8 mouse cellular contexts compared by ENCODE assay signal in the genomic region with DNA sequence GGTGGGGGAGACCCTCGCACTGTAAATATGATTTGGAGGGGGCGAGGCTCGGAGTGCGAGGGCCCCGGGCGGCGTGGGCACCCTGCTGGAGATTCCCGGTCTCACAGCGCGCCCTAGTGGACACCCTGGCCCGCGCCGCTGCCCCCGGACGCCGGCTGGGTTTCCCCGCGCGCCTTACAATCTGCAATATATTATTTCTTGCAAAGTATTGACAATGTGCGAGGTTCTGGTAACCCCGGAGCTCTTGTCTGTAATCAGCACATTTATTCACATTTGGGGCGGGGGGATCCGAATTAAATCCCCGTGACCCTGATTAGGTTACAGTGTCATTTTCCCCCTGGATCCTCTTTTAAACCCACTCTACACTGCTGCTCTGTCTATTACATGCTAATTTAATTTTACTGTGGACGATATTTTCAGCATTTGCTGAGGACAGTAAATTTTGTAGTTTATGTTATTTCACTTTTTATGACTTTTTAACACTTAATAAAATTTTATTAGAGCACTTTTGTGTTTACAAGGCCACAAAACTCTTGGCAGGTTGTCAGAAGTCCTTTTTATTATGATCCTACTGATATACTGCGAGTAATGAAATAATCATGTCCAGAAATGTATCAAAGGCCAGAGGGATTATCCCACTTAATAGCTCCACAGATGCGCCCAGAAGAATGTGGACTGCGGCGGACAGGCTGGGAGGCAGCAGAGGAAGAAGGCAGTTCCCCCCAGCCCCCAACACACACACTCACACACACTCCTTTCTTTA.
A peak's percentile ranks its signal among the peaks of the same experiment; 100 is the strongest.
DNase-seq lines count a peak whose midpoint lies in the region; ATAC-seq lines count a peak whose summit lies in the region.

No protein-coding gene starts in this region.

- 2% methylated on average over 29 of the region's 29 CpGs for WGBS in embryonic facial prominence, embryonic 13.5 days
- WGBS in heart, embryonic 12.5 days = 7% methylated on average over 29 of the region's 29 CpGs
- 5% methylated on average over 29 of the region's 29 CpGs for WGBS in kidney, embryonic 15.5 days
- 7% methylated on average over 29 of the region's 29 CpGs for WGBS in liver, embryonic 11.5 days

- H3K9ac ChIP-seq in embryonic facial prominence, embryonic 13.5 days = peak overlapping the region; percentile 57; the same call in 1 of the 2 replicates
- H3K9ac ChIP-seq in heart, embryonic 12.5 days = peak overlapping the region; percentile 52
- H3K9ac ChIP-seq in kidney, embryonic 15.5 days = peak overlapping the region; percentile 52
- no peak overlapping the region for H3K9ac ChIP-seq in liver, embryonic 11.5 days (ENCODE audit: low read depth, low read length)

- H3K4me2 ChIP-seq in embryonic facial prominence, embryonic 13.5 days = peak overlapping the region; percentile 82
- peak overlapping the region; percentile 82 for H3K4me2 ChIP-seq in heart, embryonic 12.5 days
- H3K4me2 ChIP-seq in kidney, embryonic 15.5 days = peak overlapping the region; percentile 80
- H3K4me2 ChIP-seq in liver, embryonic 11.5 days = peak overlapping the region; percentile 63

- H3K27me3 ChIP-seq in embryonic facial prominence, embryonic 13.5 days = peaks cover 91% of the 10 kb centered on the region
- peaks cover 59% of the 10 kb centered on the region for H3K27me3 ChIP-seq in heart, embryonic 12.5 days (replicated peaks)
- peaks cover 30% of the 10 kb centered on the region for H3K27me3 ChIP-seq in kidney, embryonic 15.5 days
- H3K27me3 ChIP-seq in liver, embryonic 11.5 days (replicated peaks; ENCODE audit: control insufficient read depth, insufficient read depth, low read length) = peaks cover 48% of the 10 kb centered on the region

- H3K4me1 ChIP-seq in embryonic facial prominence, embryonic 13.5 days = peaks cover 14% of the 10 kb centered on the region
- H3K4me1 ChIP-seq in heart, embryonic 12.5 days (replicated peaks) = peaks cover 14% of the 10 kb centered on the region
- H3K4me1 ChIP-seq in kidney, embryonic 15.5 days = peaks cover 36% of the 10 kb centered on the region
- peaks cover 4% of the 10 kb centered on the region; the same call in 1 of the 2 replicates for H3K4me1 ChIP-seq in liver, embryonic 11.5 days (replicated peaks; ENCODE audit: control insufficient read depth, insufficient read depth, low read length)

- no peak overlapping the region for H3K27ac ChIP-seq in embryonic facial prominence, embryonic 13.5 days
- no peak overlapping the region for H3K27ac ChIP-seq in heart, embryonic 12.5 days (ENCODE audit: poor library complexity, severe bottlenecking)
- H3K27ac ChIP-seq in kidney, embryonic 15.5 days = peak overlapping the region; percentile 75; the same call in 1 of the 2 replicates
- H3K27ac ChIP-seq in liver, embryonic 11.5 days (ENCODE audit: low read depth, low read length) = no peak overlapping the region

- ATAC-seq in embryonic facial prominence, embryonic 13.5 days (ENCODE audit: insufficient number of reproducible peaks, insufficient read depth, low FRiP score, low TSS enrichment, low read depth) = no peak
- ATAC-seq in heart, embryonic 12.5 days (ENCODE audit: insufficient number of reproducible peaks, low FRiP score) = no peak
- peak; percentile 72; the same call in 1 of the 2 replicates for ATAC-seq in kidney, embryonic 15.5 days (replicated peaks; ENCODE audit: low FRiP score)
- no peak for ATAC-seq in liver, embryonic 11.5 days (replicated peaks; ENCODE audit: low FRiP score)

- peak overlapping the region; percentile 43 for H3K4me3 ChIP-seq in embryonic facial prominence, embryonic 13.5 days
- peak overlapping the region; percentile 46 for H3K4me3 ChIP-seq in heart, embryonic 12.5 days
- H3K4me3 ChIP-seq in kidney, embryonic 15.5 days (replicated peaks) = peak overlapping the region; percentile 52
- H3K4me3 ChIP-seq in liver, embryonic 11.5 days (ENCODE audit: low read depth, low read length) = peak overlapping the region; percentile 39

- H3K9me3 ChIP-seq in embryonic facial prominence, embryonic 13.5 days = no peaks in the 10 kb centered on the region
- no peaks in the 10 kb centered on the region for H3K9me3 ChIP-seq in heart, embryonic 12.5 days (replicated peaks)
- no peaks in the 10 kb centered on the region for H3K9me3 ChIP-seq in kidney, embryonic 15.5 days (replicated peaks)
- no peaks in the 10 kb centered on the region for H3K9me3 ChIP-seq in liver, embryonic 11.5 days (ENCODE audit: control insufficient read depth, low read length)

- peak; percentile 56 for DNase-seq in 3T3-L1 (ENCODE audit: low read depth, low spot score)
- DNase-seq in adrenal gland, postnatal 10 days = peak; percentile 88
- peak; percentile 54 for DNase-seq in liver, embryonic 11.5 days (ENCODE audit: low spot score)
- peak; percentile 84 for DNase-seq in neural tube, embryonic 10.5 days (ENCODE audit: extremely low spot score, low spot score)
- peak; percentile 67 for DNase-seq in thymus, postnatal 0 days (ENCODE audit: low spot score)

- H3K36me3 ChIP-seq in embryonic facial prominence, embryonic 13.5 days = no peaks in the 10 kb centered on the region
- H3K36me3 ChIP-seq in heart, embryonic 12.5 days = no peaks in the 10 kb centered on the region
- no peaks in the 10 kb centered on the region for H3K36me3 ChIP-seq in kidney, embryonic 15.5 days
- H3K36me3 ChIP-seq in liver, embryonic 11.5 days (ENCODE audit: control insufficient read depth, insufficient read depth, low read length) = no peaks in the 10 kb centered on the region
